Mouse (Mus musculus): ENCODE results near the gene Actn1.

Actn1 gene

DNA sequence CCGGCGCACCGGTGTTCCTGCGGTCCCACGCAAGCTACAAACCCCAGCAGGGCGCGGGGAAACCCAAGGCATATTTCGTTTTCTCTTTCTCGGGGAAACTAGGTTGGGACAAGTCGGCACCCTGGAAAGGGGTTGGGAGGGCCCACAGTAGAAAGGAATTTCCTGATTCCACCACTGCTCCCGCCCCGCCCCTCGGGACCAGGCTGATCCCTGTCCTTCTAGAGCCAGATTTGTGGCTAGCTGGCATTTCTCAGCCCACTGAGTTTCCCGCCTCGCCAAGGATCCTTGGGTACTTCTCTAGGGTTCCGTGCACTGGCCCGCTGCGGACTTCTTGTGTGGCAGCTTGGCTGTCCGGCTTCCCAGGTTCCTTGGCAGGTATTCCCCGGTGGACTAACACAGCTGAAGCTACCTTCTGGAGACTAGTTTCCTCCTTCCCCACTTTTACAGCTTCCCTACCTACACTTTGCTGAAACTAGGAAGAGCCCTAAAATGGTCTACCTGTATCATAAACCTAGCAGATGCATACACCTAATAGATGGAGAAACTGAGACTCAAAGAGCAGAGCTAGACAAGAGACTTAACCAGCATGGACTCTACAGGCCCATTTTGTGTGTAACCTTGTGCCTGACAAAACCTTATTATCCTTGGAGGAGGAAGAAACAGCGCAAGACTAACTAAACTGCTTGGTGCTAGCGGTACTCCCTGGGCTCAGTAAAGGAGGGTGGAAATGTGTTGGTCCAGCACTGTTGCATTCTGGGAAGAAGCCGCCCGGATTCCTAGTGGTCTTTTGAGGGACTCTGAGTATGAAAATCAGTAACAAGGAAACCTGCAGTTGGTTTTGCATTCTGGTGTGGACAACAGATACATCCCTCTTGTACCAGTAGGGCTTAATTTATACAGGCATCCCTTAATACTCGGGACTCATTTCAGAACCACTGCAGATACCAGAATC lies 849 bp upstream of the Actn1 start:
- DNase-seq (ENCODE audit: extremely low read depth, low read depth, low spot score): no peak

- DNase-seq (ENCODE audit: extremely low read depth, low read depth, low spot score): no peak
Observed at GRCm38 (mm10) chr12:80259216-80260055, 735 bp downstream of the Actn1 start.

DNA sequence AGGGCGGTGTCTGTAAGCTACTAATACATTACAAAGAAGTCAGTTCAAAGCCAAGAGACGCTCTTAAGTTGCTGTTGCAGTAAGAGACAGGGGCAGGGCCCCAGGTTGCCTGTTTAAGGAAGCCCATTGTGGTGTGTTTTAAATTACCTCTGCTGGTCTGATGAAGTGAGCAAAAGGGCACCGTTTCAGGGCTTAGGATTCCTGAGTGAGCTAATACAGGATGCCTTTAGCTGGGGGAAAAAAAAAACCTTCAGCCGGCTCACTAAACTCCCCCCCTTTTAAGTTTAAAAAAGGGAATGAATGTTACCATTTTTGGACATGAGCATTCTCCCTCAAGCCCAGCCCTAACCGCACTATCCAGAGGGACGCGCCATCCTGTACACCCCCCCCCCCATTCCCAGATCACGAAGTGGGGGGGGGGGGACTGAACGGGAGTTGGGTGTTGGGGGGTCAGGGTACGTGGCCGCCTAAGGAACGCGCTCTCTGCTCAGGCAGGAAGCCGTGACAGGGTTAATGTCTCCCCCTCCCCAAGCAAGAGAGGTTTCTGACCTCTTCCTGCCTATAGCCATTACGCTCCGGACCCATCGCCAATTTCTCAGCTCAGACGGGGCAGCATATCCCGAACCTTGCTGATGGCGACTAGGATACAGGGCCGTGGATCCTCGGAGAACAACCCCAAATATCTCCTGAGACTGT lies 1.5 kb downstream of the Actn1 start:
- DNase-seq (ENCODE audit: extremely low read depth, low read depth, low spot score): no peak

- DNase-seq (ENCODE audit: extremely low read depth, low read depth, low spot score): no peak
Observed at GRCm38 (mm10) chr12:80251978-80252377, 8.2 kb downstream of the Actn1 start.

DNA sequence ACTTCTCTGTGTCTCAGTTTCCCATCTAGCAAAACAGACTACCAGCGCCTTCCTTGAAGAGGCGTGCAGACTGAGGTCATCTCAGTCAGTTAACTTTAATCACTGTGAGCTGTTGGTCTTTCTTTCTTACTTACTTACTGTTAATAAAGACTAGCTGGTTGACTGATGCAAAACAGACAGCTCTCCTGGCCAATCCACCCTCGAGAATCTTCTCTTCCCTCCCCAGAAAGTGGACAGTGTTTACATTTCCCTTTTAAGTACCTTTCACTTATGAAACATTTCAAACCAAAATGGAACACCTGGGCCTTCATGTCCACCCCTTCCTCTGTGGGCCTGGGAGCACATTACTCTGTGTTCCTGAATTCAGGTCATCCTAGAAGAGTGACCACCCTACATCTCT lies 8.6 kb downstream of the Actn1 start:
- no peak for DNase-seq (ENCODE audit: extremely low read depth, low read depth, low spot score)

- no peak for DNase-seq (ENCODE audit: extremely low read depth, low read depth, low spot score)
Observed at GRCm38 (mm10) chr12:80249539-80249938, 10.6 kb downstream of the Actn1 start.

GRCm38 (mm10) chr12:80247067-80247466 lies 13.1 kb downstream of the Actn1 start:
- DNase-seq (ENCODE audit: extremely low read depth, low read depth, low spot score): no peak

- DNase-seq (ENCODE audit: extremely low read depth, low read depth, low spot score): no peak
Observed at GRCm38 (mm10) chr12:80246505-80246904, 13.7 kb downstream of the Actn1 start.

DNA sequence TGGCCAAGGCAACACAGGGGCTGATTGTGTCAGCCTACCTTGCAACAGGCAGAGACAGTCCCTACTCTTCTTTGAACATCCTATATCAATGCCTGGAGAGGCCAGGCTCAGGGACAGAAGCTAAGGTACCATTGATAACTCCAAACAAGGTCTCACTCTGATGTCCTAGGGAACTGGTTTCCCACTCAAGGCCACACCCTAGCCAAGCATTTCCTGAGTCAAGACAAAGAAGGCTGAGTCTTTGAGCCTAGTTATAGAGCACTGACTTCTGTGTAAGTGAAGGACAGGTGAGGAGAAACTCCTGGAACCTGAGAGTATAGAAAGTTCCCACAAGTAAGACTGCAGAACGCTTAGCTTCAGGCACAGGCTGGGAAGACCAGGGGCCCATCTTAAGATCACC lies 15.4 kb downstream of the Actn1 start:
- DNase-seq (ENCODE audit: extremely low read depth, low read depth, low spot score): no peak

DNA sequence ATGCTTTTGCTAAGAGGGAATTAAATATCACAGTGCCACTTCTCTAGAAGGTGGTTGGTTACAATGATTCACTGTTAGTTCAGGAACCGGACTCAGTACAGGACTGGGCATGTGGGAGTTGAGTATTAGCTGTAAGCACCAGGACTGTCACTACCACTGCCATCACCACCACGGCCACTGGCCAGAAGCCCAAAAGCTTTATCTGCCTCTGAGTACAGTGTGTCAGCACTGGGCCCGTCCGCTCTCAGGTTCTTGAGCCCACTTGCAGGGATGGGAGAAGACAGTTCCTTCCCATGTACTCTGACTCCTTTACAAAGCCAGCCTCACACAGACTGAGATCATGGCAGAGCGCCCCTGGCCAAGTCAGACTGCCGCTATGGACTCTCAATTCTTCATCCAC lies 16.0 kb downstream of the Actn1 start:
- no peak for DNase-seq (ENCODE audit: extremely low read depth, low read depth, low spot score)

- DNase-seq (ENCODE audit: extremely low read depth, low read depth, low spot score): no peak
Observed at GRCm38 (mm10) chr12:80243335-80243734, 16.8 kb downstream of the Actn1 start.

DNA sequence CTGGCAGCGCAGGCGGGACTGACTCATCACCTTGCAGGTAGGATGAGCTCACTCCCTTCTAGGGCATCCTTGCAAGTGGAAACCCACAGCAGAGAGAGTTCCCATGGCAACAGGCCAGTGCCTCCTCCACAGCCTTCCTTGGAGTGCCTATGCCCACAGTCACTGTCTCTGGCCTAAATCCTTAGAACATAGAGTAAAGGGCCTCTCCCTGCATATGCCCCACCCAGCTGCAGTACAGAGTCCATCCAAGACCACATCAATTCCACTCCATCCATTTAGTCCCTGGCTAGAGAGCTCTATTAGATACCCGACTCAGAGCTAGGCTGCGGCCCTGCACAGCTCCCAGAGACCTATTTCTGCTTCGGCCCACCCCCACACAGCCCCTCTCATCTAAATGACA lies 20.7 kb downstream of the Actn1 start:
- no peak for DNase-seq (ENCODE audit: extremely low read depth, low read depth, low spot score)

DNA sequence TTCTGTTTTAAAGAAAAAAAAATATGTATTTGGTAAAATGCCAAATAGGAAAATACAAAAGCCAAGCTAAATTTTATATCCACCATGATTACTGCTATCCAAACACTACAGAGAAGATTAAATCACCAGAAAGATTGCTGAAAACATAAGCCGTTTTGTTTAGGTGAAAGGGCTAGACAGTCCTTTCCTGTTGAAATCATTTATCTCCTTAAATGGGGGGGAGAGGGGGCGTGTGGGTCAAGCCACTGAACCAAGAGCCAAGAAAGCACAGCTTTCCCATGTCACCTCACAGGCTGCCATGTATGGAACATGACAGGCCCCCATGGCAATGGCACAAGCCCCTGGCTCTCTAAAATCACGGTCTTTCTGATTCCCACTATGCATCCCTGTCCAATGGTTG lies 21.6 kb downstream of the Actn1 start:
- DNase-seq (ENCODE audit: extremely low read depth, low read depth, low spot score): no peak

- DNase-seq (ENCODE audit: extremely low read depth, low read depth, low spot score): no peak
Observed at GRCm38 (mm10) chr12:80235295-80235694, 24.9 kb downstream of the Actn1 start.

- no peak for DNase-seq (ENCODE audit: extremely low read depth, low read depth, low spot score)
Observed at GRCm38 (mm10) chr12:80234226-80234625, 25.9 kb downstream of the Actn1 start.

GRCm38 (mm10) chr12:80232840-80233218 lies 27.3 kb downstream of the Actn1 start:
- DNase-seq (ENCODE audit: extremely low read depth, low read depth, low spot score): no peak

- no peak for DNase-seq (ENCODE audit: extremely low read depth, low read depth, low spot score)
Observed at GRCm38 (mm10) chr12:80232076-80232839, 27.9 kb downstream of the Actn1 start.

GRCm38 (mm10) chr12:80231317-80231716 lies 28.9 kb downstream of the Actn1 start:
- no peak for DNase-seq (ENCODE audit: extremely low read depth, low read depth, low spot score)

DNA sequence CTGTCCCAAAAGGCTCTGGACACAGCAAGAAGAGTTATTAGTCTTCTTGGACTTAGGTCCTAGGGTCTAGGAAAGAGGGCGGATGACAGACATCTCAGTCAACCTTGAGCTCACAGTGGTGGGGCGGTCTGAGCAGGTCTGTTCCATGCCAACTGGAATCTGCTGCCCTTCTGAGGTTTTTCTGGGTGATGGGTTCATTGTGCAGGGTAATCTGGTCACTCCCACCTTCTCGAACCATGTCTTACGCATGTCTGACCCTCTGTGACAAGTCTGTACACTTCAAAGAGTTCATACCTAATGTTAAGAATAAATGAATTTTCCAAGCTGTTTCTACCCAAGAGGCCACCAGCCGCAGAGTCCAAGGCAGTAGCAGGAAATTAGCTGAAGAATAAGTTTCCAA lies 29.3 kb downstream of the Actn1 start:
- DNase-seq (ENCODE audit: extremely low read depth, low read depth, low spot score): no peak

DNA sequence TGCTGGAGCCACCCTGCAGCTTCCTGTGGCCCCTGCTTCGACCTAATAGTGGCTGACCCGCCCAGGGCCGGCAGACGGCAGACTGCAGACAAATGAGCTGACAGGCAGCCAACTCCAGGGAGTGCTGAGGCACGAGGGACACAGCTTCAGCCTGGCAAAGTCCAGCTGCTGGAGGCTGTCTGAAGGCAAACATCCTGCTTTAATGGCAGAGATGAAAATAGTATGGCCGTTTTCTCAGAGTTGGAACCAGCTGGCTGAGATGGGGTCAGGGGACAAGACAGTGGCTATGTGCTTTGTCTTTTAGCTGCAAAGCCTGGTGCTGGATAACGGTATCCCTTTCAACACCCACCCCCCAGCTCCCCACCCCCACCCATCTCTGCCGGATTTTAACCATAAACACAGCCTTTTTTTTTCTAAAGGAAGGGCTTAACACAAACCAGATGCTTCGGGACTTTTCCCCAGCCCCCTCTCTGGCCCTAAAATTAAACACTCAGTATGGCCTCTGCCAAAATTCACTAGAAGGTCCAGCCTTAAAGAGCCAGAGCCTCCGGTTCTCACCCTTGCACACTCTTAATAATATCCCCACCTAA lies 30.0 kb downstream of the Actn1 start:
- DNase-seq (ENCODE audit: extremely low read depth, low read depth, low spot score): no peak
